ENCODE assay signal across 19 mouse cellular contexts in the genomic region with DNA sequence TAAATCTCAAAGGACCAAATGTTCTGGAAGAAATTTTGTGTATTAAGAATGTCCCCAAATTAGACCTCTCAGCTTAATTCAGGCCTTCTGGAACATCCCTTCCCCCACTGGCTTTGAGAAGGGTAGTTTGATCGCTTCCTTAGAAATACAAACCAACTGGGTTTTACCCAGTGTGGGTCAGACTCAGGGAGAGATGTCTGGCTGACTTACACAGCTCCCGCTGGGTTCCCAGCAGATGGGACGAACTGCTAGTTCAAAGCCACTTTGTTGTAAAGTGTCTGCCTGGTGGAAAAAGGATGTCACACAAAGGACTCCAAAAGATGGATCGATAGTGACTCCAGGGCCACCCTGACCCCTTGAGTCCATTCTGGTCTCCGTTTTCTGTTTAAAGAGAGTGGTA. TPM values are rescaled to one million over a fixed set of nuclear protein-coding genes. Genes with fewer than 3 reads are reported as not detected.
DNase-seq lines count a peak whose midpoint lies in the region; ATAC-seq and TF ChIP-seq lines count a peak whose summit lies in the region.
"Had no signal": no experiment of that assay in that cellular context is flagged by ENCODE, and none has a peak within 500 bp of the region (broad histone marks: within the 10 kb centered on the region; RNA-seq: fewer than 3 reads in every experiment).

No protein-coding gene starts in this region.

- no peaks in the 10 kb centered on the region for H3K36me3 ChIP-seq in midbrain, embryonic 10.5 days
- no peaks in the 10 kb centered on the region for H3K36me3 ChIP-seq in midbrain, embryonic 15.5 days (replicated peaks)
- H3K36me3 ChIP-seq: limb, embryonic 15.5 days; neural tube, embryonic 12.5 days had no signal

- WGBS in cerebellum, adult 2 months: 18% methylated on average over 5 of the region's 5 CpGs
- WGBS in midbrain, embryonic 10.5 days: 46% methylated on average over 5 of the region's 5 CpGs
- WGBS in midbrain, embryonic 15.5 days: 50% methylated on average over 5 of the region's 5 CpGs

- H3K9ac ChIP-seq in midbrain, embryonic 15.5 days: no peak overlapping the region
- H3K9ac ChIP-seq: limb, embryonic 15.5 days; neural tube, embryonic 12.5 days had no signal

- H3K9me3 ChIP-seq in midbrain, embryonic 10.5 days (replicated peaks): no peaks in the 10 kb centered on the region
- no peaks in the 10 kb centered on the region for H3K9me3 ChIP-seq in midbrain, embryonic 15.5 days
- H3K9me3 ChIP-seq: limb, embryonic 15.5 days; neural tube, embryonic 12.5 days had no signal

- H3K27ac ChIP-seq in cerebellum, adult 2 months (ENCODE audit: insufficient read depth, low read length): no peak overlapping the region
- peak overlapping the region; percentile 38; the same call in 1 of the 2 replicates for H3K27ac ChIP-seq in midbrain, embryonic 10.5 days (replicated peaks)
- H3K27ac ChIP-seq in midbrain, embryonic 15.5 days: no peak overlapping the region
- H3K27ac ChIP-seq: layer of hippocampus, adult 2 months; limb, embryonic 15.5 days; neural tube, embryonic 12.5 days had no signal

- no peak for ATAC-seq in midbrain, embryonic 15.5 days (replicated peaks)
- ATAC-seq: inflammation-experienced regulatory T-cells, adult 6 months; lung, postnatal 0 days had no signal

- TF ChIP-seq POLR2A in cerebellum, adult 2 months (IDR thresholded peaks at IDR 0.05; ENCODE audit: borderline replicate concordance, insufficient read depth, low read length): no peak

- DNase-seq in cerebellum, adult 2 months: peak; percentile 3 to 8
- DNase-seq in cerebellum, adult 8-10 months: no peak
- peak; percentile 25 for DNase-seq in gastrocnemius, adult 18-20 months (ENCODE audit: low spot score)
- no peak for DNase-seq in gastrocnemius, postnatal 4 days (ENCODE audit: low spot score in 2 of 2)
- peak; percentile 36 for DNase-seq in midbrain, embryonic 10.5 days (ENCODE audit: low spot score)
- DNase-seq in retina, embryonic 14.5 days (ENCODE audit: low spot score): peak; percentile 36
- no peak for DNase-seq in kidney, postnatal 10 days
- DNase-seq: adrenal gland, adult 8-10 months; cerebellum, adult 11-12 months; kidney, adult 2 months; kidney, postnatal 14 days; layer of hippocampus, postnatal 36 days; thymus, postnatal 14 days had no signal

- no peaks in the 10 kb centered on the region for H3K4me1 ChIP-seq in cerebellum, adult 2 months (ENCODE audit: control insufficient read depth, insufficient read depth, low read length)
- H3K4me1 ChIP-seq in midbrain, embryonic 10.5 days: peaks cover 17% of the 10 kb centered on the region
- H3K4me1 ChIP-seq in midbrain, embryonic 15.5 days: no peaks in the 10 kb centered on the region
- H3K4me1 ChIP-seq: neural tube, embryonic 12.5 days had no signal

- H3K27me3 ChIP-seq in cerebellum, adult 2 months (ENCODE audit: control insufficient read depth, insufficient read depth, low read length): no peaks in the 10 kb centered on the region; the same call in 1 of the 2 replicates
- H3K27me3 ChIP-seq in midbrain, embryonic 10.5 days (ENCODE audit: low read depth, poor library complexity, severe bottlenecking): no peaks in the 10 kb centered on the region
- H3K27me3 ChIP-seq in midbrain, embryonic 15.5 days (replicated peaks): no peaks in the 10 kb centered on the region
- H3K27me3 ChIP-seq: limb, embryonic 15.5 days; neural tube, embryonic 12.5 days had no signal

- no peak for TF ChIP-seq CTCF in cerebellum, adult 2 months (IDR thresholded peaks at IDR 0.05; ENCODE audit: borderline replicate concordance, insufficient read depth, low read depth, low read length)

- H3K4me3 ChIP-seq in cerebellum, adult 2 months (replicated peaks; ENCODE audit: insufficient read depth, low read depth, low read length): no peak overlapping the region
- no peak overlapping the region for H3K4me3 ChIP-seq in midbrain, embryonic 10.5 days
- no peak overlapping the region for H3K4me3 ChIP-seq in midbrain, embryonic 15.5 days
- H3K4me3 ChIP-seq: layer of hippocampus, adult 2 months; limb, embryonic 15.5 days; neural tube, embryonic 12.5 days had no signal

- no peak overlapping the region for H3K4me2 ChIP-seq in midbrain, embryonic 15.5 days
- H3K4me2 ChIP-seq: limb, embryonic 15.5 days; neural tube, embryonic 12.5 days had no signal

RNA-seq across cellular contexts. Expression of gene Klf4, which starts 35.3 kb away (rescaled TPM):
- 3.2 and 3.5 TPM in 2 replicates for polyA plus RNA-seq in cerebellum, adult 2 months (2012; rRNA removed)
- total RNA-seq in gastrocnemius, adult 18-20 months (2021): 10 to 100 TPM; 16.0 to 46.3 TPM
- total RNA-seq in gastrocnemius, postnatal 4 days (2021): 10 to 100 TPM; 33.8 to 49.3 TPM
- 1.00 and 1.2 TPM in 2 replicates for polyA plus RNA-seq in midbrain, embryonic 10.5 days (2016; fragmentation: Nextera tagmentation; extraction: Ambion mirVana)
- polyA plus RNA-seq in midbrain, embryonic 15.5 days (2015; fragmentation: Nextera tagmentation; extraction: Ambion mirVana): 2.6 and 3.0 TPM in 2 replicates

Comparison
In these comparisons a context has a peak if more than half of its experiments do, and no peak if none do; other contexts are left out.
1. DNase-seq: peak in cerebellum, adult 2 months (2 of 2), gastrocnemius, adult 18-20 months (single experiment), midbrain, embryonic 10.5 days (single experiment) and retina, embryonic 14.5 days (single experiment); none in cerebellum, adult 8-10 months (single experiment), gastrocnemius, postnatal 4 days (0 of 2) and kidney, postnatal 10 days (single experiment).